Mouse (Mus musculus): ENCODE results near the gene Arid2. TPM values are rescaled to one million over a fixed set of nuclear protein-coding genes. Genes with fewer than 3 reads are reported as not detected.
A peak's percentile ranks its signal among the peaks of the same experiment; 100 is the strongest.
"Not testable (repeated sequence)": the region's sequence is repeated elsewhere in the genome, so short reads cannot be mapped to it uniquely, and the experiment has no call there.

The Arid2 gene
- total RNA-seq (2014; rRNA removed) (35.0 and 38.4 TPM in 2 replicates), polyA plus RNA-seq (2015; fragmentation: Nextera tagmentation; extraction: Ambion mirVana) (11.2 and 11.5 TPM in 2 replicates)

- ATAC-seq (peak; percentile 31), DNase-seq (ENCODE audit: low spot score) (peak; percentile 73)
- H3K36me3 ChIP-seq (ENCODE audit: insufficient read depth, low read length): no peaks in the 10 kb centered on the region
- no peak for TF ChIP-seq CTCF (IDR thresholded peaks at IDR 0.05; ENCODE audit: low read depth)
- H3K27me3 ChIP-seq (ENCODE audit: insufficient read depth, low read length): no peaks in the 10 kb centered on the region
- no peaks in the 10 kb centered on the region for H3K9me3 ChIP-seq (ENCODE audit: low read length)
- WGBS: under 1% methylated on average over 51 of the region's 67 CpGs
- peak within 1 kb of the TSS; percentile 95 for H3K4me3 ChIP-seq (ENCODE audit: low read length)
- H3K27ac ChIP-seq: peak within 1 kb of the TSS; percentile 100
- H3K4me1 ChIP-seq (ENCODE audit: insufficient read depth, low read length): 0 out of 2 replicates have a peak, but pooled peaks cover 3% of the 10 kb centered on the region
- H3K4me2 ChIP-seq (ENCODE audit: low read depth, low read length): peak within 1 kb of the TSS; percentile 71
- H3K9ac ChIP-seq (replicated peaks; ENCODE audit: low read length): peak within 1 kb of the TSS; percentile 100
Observed at GRCm38 (mm10) chr15:96287369-96287975, at the start of gene Arid2. Gene Arid2 (plus strand): TSS chr15:96287518.

GRCm38 (mm10) chr15:96238071-96238470 is 49.2 kb upstream of the Arid2 start:
- Histone ChIP-seq H3K36me3 (ENCODE audit: insufficient read depth, low read length) (no peaks in the 10 kb centered on the region), H3K9me3 (ENCODE audit: low read length) (no peaks in the 10 kb centered on the region), H3K27ac (no peak overlapping the region), H3K4me2 (ENCODE audit: low read depth, low read length) (no peak overlapping the region), H3K4me3 (ENCODE audit: low read length) (no peak overlapping the region), H3K4me1 (ENCODE audit: insufficient read depth, low read length) (no peaks in the 10 kb centered on the region), H3K27me3 (ENCODE audit: insufficient read depth, low read length) (no peaks in the 10 kb centered on the region), H3K9ac (replicated peaks; ENCODE audit: low read length) (no peak overlapping the region)
- WGBS: 93% methylated on average over 4 of the region's 4 CpGs
- DNase-seq (ENCODE audit: low spot score): no peak
- no peak for TF ChIP-seq CTCF (IDR thresholded peaks at IDR 0.05; ENCODE audit: low read depth)
- ATAC-seq: no peak

GRCm38 (mm10) chr15:96244171-96244570 is 43.1 kb upstream of the Arid2 start:
- Histone ChIP-seq H3K4me3 (ENCODE audit: low read length) (no peak overlapping the region), H3K4me1 (ENCODE audit: insufficient read depth, low read length) (no peaks in the 10 kb centered on the region), H3K27me3 (ENCODE audit: insufficient read depth, low read length) (no peaks in the 10 kb centered on the region), H3K27ac (no peak overlapping the region), H3K4me2 (ENCODE audit: low read depth, low read length) (no peak overlapping the region), H3K9ac (replicated peaks; ENCODE audit: low read length) (no peak overlapping the region), H3K36me3 (ENCODE audit: insufficient read depth, low read length) (no peaks in the 10 kb centered on the region), H3K9me3 (ENCODE audit: low read length) (no peaks in the 10 kb centered on the region)
- WGBS: 89% methylated on average over 6 of the region's 6 CpGs
- TF ChIP-seq CTCF (IDR thresholded peaks at IDR 0.05; ENCODE audit: low read depth): no peak
- ATAC-seq (no peak), DNase-seq (ENCODE audit: low spot score) (no peak)

- not testable (repeated sequence) for H3K27me3 ChIP-seq (ENCODE audit: insufficient read depth, low read length); ATAC-seq; H3K4me2 ChIP-seq (ENCODE audit: low read depth, low read length); H3K9me3 ChIP-seq (ENCODE audit: low read length); H3K4me3 ChIP-seq (ENCODE audit: low read length); H3K4me1 ChIP-seq (ENCODE audit: insufficient read depth, low read length); H3K9ac ChIP-seq (replicated peaks; ENCODE audit: low read length); H3K36me3 ChIP-seq (ENCODE audit: insufficient read depth, low read length); H3K27ac ChIP-seq; DNase-seq (ENCODE audit: low spot score)
- WGBS: 70% methylated on average over 10 of the region's 10 CpGs
Observed at GRCm38 (mm10) chr15:96244715-96245114, 42.6 kb upstream of the Arid2 start.

- Histone ChIP-seq H3K36me3 (ENCODE audit: insufficient read depth, low read length) (no peaks in the 10 kb centered on the region), H3K27ac (no peak overlapping the region), H3K4me3 (ENCODE audit: low read length) (peak overlapping the region; percentile 32; the same call in 1 of the 2 replicates), H3K9me3 (ENCODE audit: low read length) (no peaks in the 10 kb centered on the region), H3K27me3 (ENCODE audit: insufficient read depth, low read length) (no peaks in the 10 kb centered on the region), H3K4me1 (ENCODE audit: insufficient read depth, low read length) (no peaks in the 10 kb centered on the region; the same call in 1 of the 2 replicates), H3K9ac (replicated peaks; ENCODE audit: low read length) (no peak overlapping the region), H3K4me2 (ENCODE audit: low read depth, low read length) (peak overlapping the region; percentile 66)
- no peak for TF ChIP-seq CTCF (IDR thresholded peaks at IDR 0.05; ENCODE audit: low read depth)
- ATAC-seq (no peak), DNase-seq (ENCODE audit: low spot score) (peak; percentile 20)
- WGBS: 2% methylated on average over 7 of the region's 7 CpGs
Observed at GRCm38 (mm10) chr15:96253827-96254226, 33.5 kb upstream of the Arid2 start.

GRCm38 (mm10) chr15:96254356-96254755 is 33.0 kb upstream of the Arid2 start:
- TF ChIP-seq CTCF (IDR thresholded peaks at IDR 0.05; ENCODE audit: low read depth): no peak
- no peak overlapping the region for H3K9ac ChIP-seq (replicated peaks; ENCODE audit: low read length)
- H3K4me1 ChIP-seq (ENCODE audit: insufficient read depth, low read length): no peaks in the 10 kb centered on the region; the same call in 1 of the 2 replicates
- no peaks in the 10 kb centered on the region for H3K9me3 ChIP-seq (ENCODE audit: low read length)
- peak; percentile 37 for DNase-seq (ENCODE audit: low spot score)
- no peak overlapping the region for H3K27ac ChIP-seq
- H3K36me3 ChIP-seq (ENCODE audit: insufficient read depth, low read length): no peaks in the 10 kb centered on the region
- ATAC-seq: no peak
- peak overlapping the region; percentile 32 for H3K4me3 ChIP-seq (ENCODE audit: low read length)
- peak overlapping the region; percentile 66 for H3K4me2 ChIP-seq (ENCODE audit: low read depth, low read length)
- H3K27me3 ChIP-seq (ENCODE audit: insufficient read depth, low read length): no peaks in the 10 kb centered on the region
- 2% methylated on average over 17 of the region's 17 CpGs for WGBS

- ATAC-seq (no peak), DNase-seq (ENCODE audit: low spot score) (no peak)
- H3K4me1 ChIP-seq (ENCODE audit: insufficient read depth, low read length): no peaks in the 10 kb centered on the region; the same call in 1 of the 2 replicates
- H3K4me3 ChIP-seq (ENCODE audit: low read length): no peak overlapping the region
- WGBS: 73% methylated on average over 5 of the region's 5 CpGs
- H3K27ac ChIP-seq: no peak overlapping the region
- no peaks in the 10 kb centered on the region for H3K36me3 ChIP-seq (ENCODE audit: insufficient read depth, low read length)
- H3K27me3 ChIP-seq (ENCODE audit: insufficient read depth, low read length): no peaks in the 10 kb centered on the region
- peaks cover 15% of the 10 kb centered on the region for H3K9me3 ChIP-seq (ENCODE audit: low read length)
- no peak overlapping the region for H3K9ac ChIP-seq (replicated peaks; ENCODE audit: low read length)
- TF ChIP-seq CTCF (IDR thresholded peaks at IDR 0.05; ENCODE audit: low read depth): no peak
- no peak overlapping the region for H3K4me2 ChIP-seq (ENCODE audit: low read depth, low read length)
Observed at GRCm38 (mm10) chr15:96257781-96258180, 29.5 kb upstream of the Arid2 start.
